Mouse (Mus musculus): ENCODE results near the gene Il4ra.

DNA sequence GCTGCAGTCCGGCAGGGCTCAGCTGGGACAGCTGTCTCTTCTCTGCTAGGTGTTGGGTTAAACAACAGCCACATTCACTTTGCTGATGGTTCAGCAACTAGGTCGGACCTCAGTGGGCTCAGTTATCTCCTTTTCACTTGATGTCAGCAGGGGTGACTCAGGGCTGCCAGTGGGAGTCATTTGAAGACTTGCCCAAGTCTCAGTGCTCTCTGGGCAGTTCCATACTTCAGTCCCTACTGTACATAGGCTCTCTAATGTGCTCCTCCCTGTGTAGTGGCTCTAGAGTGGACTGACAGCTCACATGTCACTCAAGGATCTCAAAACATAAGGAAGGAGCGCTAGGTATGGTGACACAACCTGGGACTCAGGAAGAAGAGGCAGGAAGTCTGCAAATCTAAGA lies 8.4 kb upstream of the Il4ra start:
- TF ChIP-seq GATA1 (IDR thresholded peaks at IDR 0.05; ENCODE audit: borderline replicate concordance, low read length) (no peak), FLI1 (IDR thresholded peaks at IDR 0.05; ENCODE audit: low read length) (no peak)
